Mouse (Mus musculus): Measurements from ENCODE around the gene Rac2.

Gene Rac2

DNA sequence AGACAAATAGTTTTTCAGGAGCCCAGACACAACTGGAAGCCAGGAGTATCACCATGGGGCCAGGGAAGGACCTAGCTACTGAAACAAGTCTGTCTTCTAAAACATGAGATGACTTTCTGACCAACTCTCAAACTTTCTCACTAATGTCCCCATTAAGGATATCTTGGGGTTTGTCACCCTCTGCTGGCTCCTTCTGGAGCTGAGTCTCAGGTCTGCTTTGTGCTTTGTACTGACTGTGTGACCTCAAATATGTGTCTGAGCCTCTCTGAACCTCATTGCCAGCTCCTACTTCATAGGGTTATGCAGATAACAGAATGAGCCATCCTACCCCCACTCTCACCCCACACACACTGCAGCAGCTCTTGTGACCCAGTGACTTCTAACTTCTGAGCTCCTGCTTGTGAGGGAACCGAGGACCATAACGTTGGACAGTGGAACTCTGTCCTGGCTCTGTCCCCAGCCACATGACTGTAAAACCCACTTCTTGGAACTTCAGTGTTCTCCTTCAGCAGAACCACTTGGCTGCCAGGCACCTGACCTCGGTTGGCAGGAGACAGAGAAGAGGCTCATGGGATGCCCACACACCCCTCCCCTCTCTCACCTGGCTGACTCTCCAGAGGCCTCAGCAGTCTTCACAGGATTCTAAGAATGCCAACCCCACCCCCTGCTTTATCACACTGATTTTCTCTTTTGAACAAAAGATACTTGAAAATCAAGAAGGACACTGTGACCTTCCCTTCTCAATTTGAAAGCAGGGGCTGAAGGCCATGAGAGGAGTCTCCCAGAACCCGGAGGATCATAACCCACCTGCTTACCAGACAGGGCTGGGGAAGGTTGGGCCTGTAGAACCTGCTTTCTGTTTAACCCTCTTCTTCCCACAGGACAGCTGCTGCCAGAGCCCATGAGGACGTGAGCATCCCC is 24.9 kb downstream of the Rac2 start:
- DNase-seq (ENCODE audit: low spot score) = no peak

DNA sequence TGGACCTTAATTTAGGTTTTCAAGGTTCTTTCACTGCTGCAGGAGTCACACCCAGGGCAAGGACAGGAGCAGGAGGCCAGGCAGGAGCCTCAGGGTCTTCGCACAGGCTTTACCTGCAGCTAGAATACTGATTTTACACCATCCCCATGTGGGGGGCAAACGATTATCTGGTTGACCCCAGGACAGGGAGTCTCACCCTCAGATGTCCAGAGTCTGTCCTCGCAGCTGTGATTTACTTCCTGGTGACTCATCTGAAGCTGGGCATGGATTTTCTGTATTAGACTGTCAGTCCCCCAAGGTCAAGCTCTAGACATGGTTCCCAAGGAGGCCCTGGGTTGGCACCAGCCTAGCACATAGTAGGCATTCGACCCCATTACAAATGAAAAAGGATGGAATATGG is 26.5 kb downstream of the Rac2 start:
- no peak for DNase-seq (ENCODE audit: low spot score)

DNA sequence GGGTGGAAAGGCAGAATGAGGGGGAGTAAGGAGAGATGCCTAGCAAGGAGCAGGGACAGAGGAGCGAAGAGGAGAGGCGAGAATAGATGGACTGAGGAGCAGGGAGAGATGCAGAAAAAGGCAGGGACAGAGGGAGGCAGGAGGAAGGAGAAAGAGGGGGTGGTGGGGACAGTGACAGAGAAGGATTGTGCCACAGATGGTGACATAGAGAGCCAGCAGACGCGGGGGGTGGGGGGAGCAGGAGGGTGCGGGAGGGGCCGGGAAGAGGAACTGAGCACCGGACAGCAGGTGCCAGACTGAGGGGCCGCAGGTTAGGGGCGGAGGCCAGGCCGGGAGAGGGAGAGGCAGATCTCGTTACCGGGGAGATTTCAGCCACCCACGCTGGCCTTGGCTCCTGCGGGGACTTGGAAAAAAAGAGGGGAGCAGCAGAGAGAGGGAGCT is 28.0 kb downstream of the Rac2 start, which contains the start of gene Sstr3:
TSS of gene Sstr3 (minus strand) at position 125 of the 441 bp plus-strand sequence.
- DNase-seq (ENCODE audit: low spot score) = no peak

DNA sequence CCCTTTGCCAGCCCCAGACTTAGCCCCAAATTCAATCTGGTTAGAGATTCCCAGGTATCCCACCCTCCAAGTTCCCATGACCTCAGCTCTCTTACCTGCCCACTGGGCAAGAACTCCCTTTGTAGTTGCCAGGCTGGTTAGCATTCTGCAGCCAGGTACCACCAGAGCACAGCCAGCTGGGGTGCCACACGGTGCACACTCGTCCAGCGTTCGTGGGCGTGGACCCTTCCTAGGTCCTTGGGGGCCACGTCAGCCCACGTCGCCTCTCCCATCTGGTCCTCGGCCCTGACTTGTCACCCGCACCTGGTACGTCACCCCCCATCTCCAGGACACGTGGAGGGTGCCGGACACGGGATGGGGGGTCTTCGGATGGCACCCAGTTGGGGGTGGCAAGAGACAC is 28.5 kb downstream of the Rac2 start:
- no peak for DNase-seq (ENCODE audit: low spot score)

DNA sequence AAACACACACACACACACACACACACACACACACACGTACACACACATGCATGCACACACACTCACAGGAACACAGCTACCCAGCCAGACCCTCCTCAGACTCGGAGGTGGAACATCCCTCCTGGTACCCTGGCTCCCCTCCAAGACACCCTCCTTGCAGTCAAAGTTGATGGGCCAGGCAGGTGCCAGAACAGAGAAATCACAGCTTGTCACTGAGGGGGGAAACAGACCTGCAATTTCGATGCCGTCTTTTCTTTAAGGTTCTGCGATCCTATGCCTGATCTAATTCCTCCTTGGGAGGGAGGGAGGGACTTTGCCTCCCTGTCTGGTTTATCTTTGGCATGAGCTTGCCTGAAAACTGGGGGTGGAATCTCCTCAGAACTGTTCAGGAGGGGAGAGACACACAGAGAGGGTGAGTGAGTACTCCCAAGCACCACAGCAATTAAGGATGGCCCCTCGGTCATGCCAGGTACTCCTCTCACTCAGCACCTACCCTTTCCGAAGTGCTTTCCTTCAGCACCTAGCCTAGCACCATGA is 29.7 kb downstream of the Rac2 start:
- no peak for DNase-seq (ENCODE audit: low spot score)

DNA sequence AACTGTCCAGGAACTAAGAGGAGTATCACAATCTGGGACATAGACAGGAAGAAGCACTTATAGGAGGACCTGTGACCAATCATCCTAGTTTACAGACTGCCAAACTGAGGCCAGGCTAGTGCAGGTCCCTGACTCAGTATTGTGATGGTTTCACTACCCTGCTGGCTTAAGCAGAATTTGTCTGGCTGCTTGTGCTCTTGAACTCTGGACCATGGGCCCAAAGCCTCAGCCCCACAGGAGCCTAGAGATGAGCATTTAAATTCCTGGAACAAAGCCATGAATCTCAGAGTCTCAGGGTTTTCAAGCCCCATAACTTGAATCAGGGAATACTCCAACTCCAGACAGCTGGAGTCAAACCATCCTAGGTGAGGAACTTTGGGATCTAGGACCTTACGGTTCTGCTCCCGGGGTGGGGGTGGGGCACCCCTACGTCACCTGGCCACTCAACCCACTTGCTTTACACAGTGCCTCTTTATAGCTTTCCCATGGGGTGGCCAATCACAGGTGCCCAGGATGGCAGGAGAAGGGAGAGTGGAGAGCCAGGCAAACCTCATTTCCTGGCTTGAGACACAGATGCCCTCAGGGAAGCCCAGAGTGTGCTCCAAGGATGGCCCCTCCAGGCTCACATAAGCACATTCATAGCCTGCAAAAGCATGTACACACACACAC is 30.4 kb downstream of the Rac2 start:
- DNase-seq (ENCODE audit: low spot score) = no peak

DNA sequence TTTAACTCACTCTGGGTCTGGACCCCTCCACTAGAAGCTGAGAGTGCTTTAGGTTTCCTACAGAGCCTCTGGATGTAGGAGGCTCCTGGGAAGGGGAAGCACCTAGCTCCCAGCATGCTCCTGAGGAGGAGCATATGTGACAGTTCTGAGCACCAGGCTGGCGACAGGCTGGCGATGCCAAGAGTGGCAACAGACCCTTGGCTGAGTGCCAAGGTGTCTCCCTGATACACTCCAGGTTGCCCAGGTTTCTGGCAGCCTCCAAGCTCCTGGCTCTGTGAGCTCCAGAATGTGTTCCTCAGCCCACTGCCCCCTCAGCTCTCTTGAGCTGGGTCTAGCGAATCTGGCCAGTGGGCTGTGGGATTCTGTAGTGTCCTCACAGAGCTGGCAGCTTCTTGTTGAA is 31.0 kb downstream of the Rac2 start:
- DNase-seq (ENCODE audit: low spot score) = no peak

DNA sequence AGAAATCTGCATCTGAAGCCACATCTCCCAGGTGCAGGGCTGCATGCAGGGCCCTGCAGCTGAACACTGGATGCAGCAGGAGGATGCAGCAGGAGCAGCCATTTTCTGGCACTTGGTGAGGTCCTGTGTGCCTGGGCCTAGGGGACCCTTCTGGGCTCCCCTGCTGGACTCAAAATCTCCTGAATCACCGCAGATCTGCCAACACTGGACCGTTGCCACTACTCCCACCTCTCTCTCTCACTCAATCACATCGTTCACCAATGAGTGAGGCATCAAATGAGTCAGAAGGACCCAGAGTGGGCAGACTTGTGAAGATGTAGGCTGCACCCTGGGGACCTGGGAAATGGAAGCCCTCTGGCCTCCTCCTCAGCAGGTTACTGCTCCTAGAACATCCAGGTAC is 31.5 kb downstream of the Rac2 start:
- no peak for DNase-seq (ENCODE audit: low spot score)

DNA sequence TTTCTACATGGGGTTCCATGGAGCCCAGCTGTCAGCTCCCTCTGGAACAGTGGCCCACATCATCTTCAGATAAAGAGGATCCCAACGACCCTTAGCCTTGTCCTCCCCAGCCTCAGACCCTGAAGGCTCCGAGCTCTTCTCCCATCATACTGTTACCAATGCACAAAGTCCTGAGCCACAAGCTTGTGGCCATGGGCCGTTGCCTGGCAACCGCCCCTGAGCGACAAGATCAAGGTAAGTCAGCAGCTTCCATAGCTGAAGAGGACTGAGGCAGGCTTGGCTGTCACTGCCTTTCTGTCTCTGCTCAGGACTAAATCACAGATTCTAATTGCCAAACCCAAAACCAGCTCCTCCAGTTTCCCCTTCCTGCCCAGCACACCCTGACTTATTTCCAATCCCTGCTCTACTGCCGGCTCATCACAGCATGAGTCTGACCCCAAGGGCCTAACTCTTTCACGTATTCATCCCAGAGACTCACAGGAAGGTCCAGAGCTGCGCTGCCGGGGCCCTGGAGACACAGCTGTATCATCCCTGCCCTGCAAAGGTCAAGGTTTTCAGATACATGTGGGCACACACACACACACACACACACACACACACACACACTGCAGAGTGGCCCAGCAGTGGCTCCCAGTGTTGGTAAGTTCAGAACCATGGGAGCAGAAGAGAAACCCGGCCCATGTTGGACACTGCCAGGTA is 36.7 kb downstream of the Rac2 start:
- DNase-seq (ENCODE audit: low spot score) = no peak

DNA sequence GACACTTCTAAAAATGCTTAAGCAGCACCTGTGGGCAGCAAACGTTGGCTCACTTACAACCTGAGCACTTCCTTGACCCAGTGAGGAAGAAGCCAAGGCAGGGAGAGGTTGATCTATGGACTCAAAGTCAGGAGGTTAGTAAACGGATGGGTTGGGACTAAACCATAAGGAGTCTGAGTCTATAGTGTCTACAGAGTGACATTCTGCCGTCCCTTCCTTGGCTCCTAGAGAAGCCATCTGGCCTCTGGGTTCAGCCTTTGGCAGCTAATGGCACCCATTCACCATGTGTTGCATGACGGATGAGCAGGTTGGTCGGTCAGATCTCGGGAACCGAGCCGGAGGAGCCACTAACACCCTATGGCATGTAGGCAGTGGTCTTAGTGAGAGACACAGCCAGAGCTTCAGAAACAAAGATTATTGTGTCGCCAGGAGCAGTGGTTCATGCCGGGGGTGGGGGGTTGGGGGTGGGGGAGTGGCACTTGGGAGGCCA is 39.2 kb downstream of the Rac2 start:
- no peak for DNase-seq (ENCODE audit: low spot score)

DNA sequence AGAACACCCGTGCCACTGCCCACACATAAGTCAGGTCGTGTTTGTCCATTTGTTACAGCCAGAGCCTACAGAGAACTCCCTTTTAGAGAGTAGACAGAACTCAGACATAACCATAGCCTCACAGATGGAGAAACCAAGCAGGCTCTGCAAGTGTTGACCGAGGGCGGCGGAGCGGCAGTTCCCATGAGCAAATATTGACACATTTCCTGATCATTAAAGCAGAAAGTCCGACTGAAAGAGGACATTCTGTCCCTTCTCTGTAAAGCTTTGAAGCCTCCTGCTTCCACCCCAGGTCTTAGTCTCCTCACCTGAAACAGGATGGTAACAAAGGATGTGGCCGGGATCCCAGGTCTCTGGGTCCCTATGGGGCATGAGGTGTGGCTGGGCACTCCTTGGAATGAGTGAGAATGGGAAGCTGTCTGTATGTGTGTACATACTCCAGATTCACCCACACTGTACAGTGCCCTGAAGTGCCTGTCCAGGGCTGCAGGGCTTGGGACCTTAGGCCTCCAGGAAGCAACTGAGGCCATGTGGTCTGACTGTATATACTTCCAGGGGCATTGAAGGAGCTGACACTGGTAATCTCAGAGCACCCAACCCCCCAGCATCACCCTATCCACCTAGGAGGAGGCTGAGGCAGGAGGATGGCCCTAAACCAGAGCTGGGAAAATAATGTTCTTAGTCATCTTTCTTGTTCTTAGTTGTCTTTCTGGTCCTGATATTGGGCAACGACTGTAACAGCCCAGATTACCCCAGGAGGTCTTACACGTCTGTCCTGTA is 39.8 kb downstream of the Rac2 start:
- DNase-seq (ENCODE audit: low spot score) = no peak

DNA sequence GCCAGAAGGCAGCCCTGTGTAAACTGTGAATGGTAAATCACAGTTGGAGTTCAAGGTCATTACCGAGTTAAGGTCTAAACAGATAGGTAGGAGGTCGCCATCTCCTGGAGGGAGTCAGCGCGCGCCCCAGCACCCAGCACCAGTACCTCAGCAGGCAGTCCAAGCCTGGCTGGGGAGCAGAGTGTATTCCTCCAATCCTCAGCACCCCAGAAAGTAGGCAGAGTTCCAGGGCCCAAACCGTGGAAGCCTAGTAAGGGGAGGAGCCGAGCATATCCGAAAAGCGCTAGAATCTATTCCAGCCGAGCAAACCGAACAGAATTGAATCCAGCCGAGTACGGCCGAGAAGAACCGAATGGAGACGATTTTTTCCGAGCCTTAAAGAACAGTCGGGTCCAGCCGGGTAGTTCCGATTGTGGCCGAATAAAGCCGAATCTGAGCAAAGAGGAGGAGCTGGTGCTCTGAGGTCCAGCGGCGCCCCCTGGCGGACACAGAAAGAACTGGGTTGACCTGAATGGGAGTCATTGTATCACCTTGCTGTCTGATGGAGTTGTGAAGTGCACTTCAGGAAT is 40.6 kb downstream of the Rac2 start:
- peak; percentile 90 for DNase-seq (ENCODE audit: low spot score)

DNA sequence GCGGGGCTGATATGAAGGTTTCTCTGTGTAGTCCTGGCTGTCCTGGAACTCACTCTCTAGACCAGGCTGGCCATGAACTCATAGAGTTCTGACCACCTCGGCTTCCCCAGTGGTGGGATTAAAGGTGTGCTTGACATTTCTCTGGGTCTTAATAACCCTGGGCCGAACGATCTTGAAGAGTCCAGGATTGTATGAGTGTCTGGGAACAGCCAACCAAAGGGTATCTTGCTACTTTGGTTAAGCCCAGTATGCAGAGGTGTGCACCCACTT is 41.2 kb downstream of the Rac2 start:
- no peak for DNase-seq (ENCODE audit: low spot score)

DNA sequence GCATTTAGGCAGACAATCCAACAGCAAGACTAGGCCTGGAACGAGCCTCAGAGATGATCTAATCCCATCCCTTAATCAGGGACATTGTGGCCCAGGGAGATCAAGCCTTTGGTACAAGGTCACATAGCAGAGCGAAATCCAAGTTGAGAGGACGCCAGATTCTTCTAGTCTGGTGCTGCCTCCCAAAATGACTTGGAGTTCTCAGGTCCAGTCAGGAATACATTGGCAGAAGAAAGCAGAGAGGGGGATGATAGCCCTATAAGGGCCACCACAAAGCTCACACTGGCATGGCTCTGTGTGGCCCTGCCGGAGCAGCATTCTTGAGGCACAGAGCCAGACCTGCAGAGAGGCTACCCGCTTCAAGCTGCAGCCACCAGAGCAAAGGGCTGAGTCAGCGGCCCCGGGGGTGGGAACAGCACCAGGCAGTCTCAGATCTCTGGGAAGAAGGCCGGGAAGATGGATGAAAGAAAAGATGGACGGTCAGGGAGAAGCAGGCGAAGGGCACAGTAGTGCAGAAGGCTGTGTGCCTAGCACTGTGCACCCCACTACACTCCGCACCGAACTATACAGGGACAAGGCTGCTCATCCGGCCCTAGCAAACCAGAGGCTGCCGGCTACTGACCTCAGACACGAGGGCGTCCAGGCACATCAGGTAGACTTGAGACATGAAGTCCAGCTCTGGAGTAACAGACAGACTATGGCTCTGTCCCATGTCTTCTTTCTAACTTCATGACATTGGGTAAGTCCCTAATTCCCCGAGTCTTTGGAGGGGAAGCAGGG is 41.7 kb downstream of the Rac2 start, which contains the start of gene C1qtnf6:
TSS of gene C1qtnf6 (minus strand) at position 746 of the 780 bp plus-strand sequence.
- DNase-seq (ENCODE audit: low spot score) = peak; percentile 85

DNA sequence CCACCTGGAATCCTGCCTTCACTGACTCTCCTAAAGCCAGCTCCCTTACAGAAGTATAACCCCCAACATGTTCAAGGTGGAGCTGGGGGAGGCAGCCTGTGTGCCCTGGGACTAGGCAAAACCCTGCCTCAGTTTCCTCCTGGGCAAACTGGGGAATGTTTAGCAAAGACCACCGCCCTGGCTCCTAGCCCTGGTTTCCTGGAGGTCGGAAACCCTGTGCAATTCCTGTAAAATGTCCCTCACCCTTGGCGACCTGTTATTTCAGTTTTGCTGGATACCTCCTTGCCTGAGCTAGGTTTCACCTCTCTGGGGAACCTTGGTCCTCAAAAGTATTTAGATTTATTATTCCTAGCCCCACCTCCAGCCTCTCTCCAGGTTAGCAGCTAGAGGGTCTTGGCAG is 42.4 kb downstream of the Rac2 start:
- no peak for DNase-seq (ENCODE audit: low spot score)

DNA sequence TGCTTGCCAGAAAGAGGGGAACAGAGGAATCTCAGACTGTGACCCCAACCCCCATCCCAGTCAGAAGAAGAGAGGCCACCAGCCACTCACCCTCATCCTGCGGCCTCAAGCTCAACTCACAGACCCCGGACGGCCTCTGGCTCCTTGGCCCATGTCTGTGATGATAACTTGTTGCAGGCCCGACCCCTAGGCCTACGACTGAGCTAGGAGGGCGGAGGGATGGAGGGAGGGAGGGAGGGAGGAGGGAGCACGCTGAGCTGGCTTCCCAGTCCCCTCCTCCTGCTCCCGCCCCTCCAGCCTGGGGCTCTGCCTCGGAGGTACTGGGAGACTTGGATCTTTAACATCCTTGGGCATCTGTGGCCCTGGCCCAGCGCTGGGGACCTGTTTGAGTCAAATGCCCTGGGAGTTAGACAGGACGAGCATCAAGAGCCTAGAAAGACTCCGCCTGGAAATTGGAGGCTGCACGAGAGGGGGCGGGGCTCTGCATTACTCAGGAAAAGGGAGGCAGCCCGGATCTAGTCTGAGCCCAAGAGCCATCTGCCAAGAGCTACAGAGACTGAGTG is 43.1 kb downstream of the Rac2 start:
- peak; percentile 63 for DNase-seq (ENCODE audit: low spot score)

DNA sequence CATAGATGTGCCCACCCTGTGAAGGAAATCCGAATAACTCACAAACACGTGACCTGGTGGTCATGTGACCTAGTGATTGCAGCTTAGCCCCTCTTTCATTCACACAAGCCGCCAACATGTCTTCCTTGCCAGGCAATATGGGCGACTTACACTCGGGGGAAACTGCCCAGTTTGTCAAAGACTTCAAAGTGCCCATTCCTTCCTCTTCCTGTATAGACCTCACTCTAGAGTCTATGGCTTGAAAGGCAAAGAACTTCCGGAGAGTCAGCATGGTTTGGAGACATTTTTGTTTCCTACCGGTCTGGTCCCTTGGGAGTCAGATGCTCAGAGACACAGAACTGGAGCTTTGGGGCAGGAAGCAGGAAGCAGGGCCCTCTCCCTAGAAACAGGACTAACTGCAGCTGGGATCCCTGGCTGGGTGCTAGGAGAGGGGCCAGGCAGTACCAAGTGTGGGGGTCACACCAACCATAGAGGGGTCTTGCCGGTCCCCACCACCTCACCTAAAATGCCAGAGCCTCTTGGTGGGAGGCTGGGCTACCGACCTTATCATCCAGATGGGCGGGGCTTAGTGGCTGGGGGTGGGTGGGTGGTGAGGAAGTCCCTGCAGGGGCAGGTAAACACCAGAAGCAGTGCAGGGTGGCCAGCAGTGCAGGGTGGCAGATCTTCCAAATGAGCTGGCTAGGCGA is 43.7 kb downstream of the Rac2 start:
- DNase-seq (ENCODE audit: low spot score) = no peak

DNA sequence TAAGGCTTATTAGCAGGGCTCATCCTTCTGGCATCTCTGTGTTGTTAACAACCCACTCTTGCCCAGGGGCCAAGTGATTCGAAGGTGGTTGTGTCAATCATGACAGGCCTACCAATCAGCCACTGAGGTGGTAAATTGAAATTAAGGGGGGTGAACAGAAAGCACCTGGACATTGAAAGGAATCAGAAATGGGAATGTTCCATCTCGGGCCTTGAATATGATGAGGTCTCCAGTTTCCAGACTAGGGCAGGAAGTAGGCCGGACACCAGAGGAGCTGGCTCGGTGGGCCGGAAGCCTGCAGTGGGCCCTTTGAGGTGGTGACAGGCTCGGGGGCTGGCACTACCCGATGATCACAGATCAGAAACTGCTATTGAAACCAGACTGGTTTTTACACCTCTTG is 44.6 kb downstream of the Rac2 start:
- no peak for DNase-seq (ENCODE audit: low spot score)

DNA sequence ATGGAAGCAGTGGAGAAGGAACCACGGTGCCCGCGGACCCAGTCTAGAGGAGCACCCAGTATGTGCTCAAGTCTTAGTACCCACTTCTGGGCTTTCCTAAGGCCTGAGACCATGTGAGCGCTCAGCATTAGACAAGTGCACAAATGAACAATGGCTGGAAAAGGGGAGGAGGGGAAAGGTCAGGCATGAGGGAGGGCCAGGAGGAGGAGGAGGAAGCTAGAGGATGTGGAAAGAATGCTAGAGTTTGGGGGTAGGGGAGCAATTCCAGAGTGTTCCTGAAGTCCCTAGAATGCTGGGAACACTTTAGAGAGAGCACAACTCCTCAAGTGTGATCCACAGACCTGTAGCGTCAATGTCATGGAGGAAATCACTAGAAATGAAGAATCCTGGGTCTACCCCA is 48.4 kb downstream of the Rac2 start:
- DNase-seq (ENCODE audit: low spot score) = no peak

DNA sequence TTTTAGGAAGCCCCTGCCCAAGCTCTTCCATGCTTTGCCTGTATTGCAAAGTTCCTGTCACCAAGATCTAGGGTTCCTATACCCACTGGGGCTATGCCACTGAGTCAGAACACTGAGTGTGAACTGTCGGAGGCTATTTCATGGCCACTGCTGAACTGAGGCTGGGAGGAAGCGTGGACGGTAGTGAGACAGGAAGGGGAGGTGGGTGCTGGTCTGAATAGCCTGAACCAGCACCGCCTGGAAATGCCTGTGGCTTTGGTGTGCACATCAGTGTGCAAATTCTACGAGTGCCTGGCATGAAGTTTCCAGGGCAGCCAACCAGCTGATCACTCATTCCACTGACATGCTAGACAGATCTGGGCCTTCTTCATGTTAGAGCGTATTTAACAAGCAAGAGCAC is 50.7 kb downstream of the Rac2 start:
- no peak for DNase-seq (ENCODE audit: low spot score)
